Mouse (Mus musculus): ENCODE results near the gene Pfkm. TPM values are rescaled to one million over a fixed set of nuclear protein-coding genes. Genes with fewer than 3 reads are reported as not detected.

Pfkm gene
- total and polyA plus RNA-seq, 3 experiments: 521 to 921 (median 800) TPM

DNA sequence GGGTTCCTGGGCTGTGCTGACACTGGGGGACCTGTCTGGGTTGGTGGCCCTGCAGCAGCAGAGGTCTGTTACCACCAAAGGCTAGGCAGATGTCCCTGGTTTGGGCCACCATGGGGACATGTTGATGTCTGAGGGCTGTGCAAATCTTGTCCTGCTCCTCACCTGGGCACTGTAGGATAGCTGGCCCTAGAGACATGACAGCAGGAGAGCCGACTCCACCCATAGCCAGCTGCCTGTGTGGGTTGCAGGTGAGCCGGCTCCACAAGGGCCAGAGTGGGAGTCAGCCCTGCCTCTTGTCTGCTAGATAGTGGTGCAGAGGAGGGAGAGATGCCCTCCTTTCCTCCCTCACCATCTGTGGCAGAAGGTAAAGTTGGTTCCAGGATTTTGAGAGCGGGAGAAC lies 22.0 kb upstream of the Pfkm start:
- no peaks in the 10 kb centered on the region for H3K79me2 ChIP-seq (replicated peaks; ENCODE audit: control insufficient read depth, insufficient read depth, low read length)
- no peaks in the 10 kb centered on the region for H3K4me1 ChIP-seq (ENCODE audit: control insufficient read depth, insufficient read depth, low read length)
- DNase-seq: no peak
- TF ChIP-seq CTCF (IDR thresholded peaks at IDR 0.05) (no peak), POLR2A (IDR thresholded peaks at IDR 0.05; ENCODE audit: insufficient read depth, low read depth, low read length) (no peak), EP300 (IDR thresholded peaks at IDR 0.05; ENCODE audit: insufficient read depth, low read depth, low read length) (no peak)
- H3K4me3 ChIP-seq: no peak overlapping the region
- intact Hi-C loops (cut with DNase I): no loop called here
- H3K27ac ChIP-seq: no peak overlapping the region
- peaks cover 3% of the 10 kb centered on the region; the same call in 1 of the 2 replicates for H3K36me3 ChIP-seq (ENCODE audit: control insufficient read depth, insufficient read depth, low read length)
- WGBS: 87% methylated on average over 3 of the region's 3 CpGs
- H3K27me3 ChIP-seq (ENCODE audit: control insufficient read depth, insufficient read depth, low read length): no peaks in the 10 kb centered on the region
- no peak overlapping the region for H3K9ac ChIP-seq (ENCODE audit: low read depth, low read length)

DNA sequence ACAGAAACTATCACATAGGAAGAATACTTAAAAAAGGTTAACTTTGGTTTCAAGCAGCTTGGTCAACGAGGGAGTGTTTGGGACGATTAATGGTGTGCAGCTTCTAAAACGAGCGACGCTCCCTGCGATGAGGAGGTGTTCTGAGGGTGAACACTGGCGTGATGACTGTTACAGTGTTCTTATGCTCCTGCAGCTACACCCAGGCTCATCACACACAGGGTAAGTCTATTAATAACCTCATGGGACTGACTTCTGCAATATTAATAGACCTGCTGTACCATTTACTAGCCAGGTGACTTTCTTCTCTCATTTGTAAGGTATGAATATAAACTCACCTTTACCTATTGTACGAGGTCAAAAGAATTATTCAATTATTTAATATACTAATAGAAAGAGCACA lies 17.9 kb upstream of the Pfkm start:
- peak in 1 of 2 experiments; percentile 13 for DNase-seq

DNA sequence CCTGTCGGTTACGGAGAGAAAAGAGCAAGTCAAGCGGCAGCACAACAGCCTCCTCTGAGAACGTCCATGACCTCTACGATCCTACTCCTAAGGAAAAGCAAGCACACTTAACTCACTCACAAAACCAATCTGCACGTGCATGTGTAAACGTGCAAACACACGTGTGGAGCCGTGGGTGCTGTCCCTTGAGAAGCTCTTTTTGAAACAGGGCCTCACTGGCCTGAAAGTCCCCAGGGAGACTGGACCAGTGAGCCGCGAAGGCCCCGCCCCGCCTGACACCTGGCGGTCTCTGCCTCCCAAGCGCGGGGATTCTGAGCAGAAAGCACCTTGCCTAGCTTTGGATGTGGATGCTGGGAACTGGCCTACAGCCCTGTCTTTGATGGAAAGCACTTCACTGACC lies 17.4 kb upstream of the Pfkm start:
- Histone ChIP-seq H3K27me3 (ENCODE audit: control insufficient read depth, insufficient read depth, low read length) (no peaks in the 10 kb centered on the region), H3K27ac (peak overlapping the region; percentile 75), H3K4me1 (ENCODE audit: control insufficient read depth, insufficient read depth, low read length) (no peaks in the 10 kb centered on the region), H3K9ac (ENCODE audit: low read depth, low read length) (no peak overlapping the region), H3K4me3 (no peak overlapping the region), H3K79me2 (replicated peaks; ENCODE audit: control insufficient read depth, insufficient read depth, low read length) (no peaks in the 10 kb centered on the region), H3K36me3 (ENCODE audit: control insufficient read depth, insufficient read depth, low read length) (peaks cover 6% of the 10 kb centered on the region)
- 84% methylated on average over 16 of the region's 16 CpGs for WGBS
- DNase-seq: peak in 1 of 2 experiments; percentile 42
- intact Hi-C loops (cut with DNase I): no loop called here
- TF ChIP-seq CTCF (IDR thresholded peaks at IDR 0.05) (no peak), EP300 (IDR thresholded peaks at IDR 0.05; ENCODE audit: insufficient read depth, low read depth, low read length) (no peak), POLR2A (IDR thresholded peaks at IDR 0.05; ENCODE audit: insufficient read depth, low read depth, low read length) (no peak)

More for the DNA sequence above, 17.9 kb upstream of the Pfkm start:
- TF ChIP-seq CTCF (IDR thresholded peaks at IDR 0.05): no peak
- no peak for TF ChIP-seq POLR2A (IDR thresholded peaks at IDR 0.05; ENCODE audit: insufficient read depth, low read depth, low read length)
- TF ChIP-seq EP300 (IDR thresholded peaks at IDR 0.05; ENCODE audit: insufficient read depth, low read depth, low read length): no peak
- intact Hi-C loops (cut with DNase I): no loop called here
- Histone ChIP-seq H3K27ac (peak overlapping the region; percentile 75), H3K4me3 (no peak overlapping the region), H3K27me3 (ENCODE audit: control insufficient read depth, insufficient read depth, low read length) (no peaks in the 10 kb centered on the region), H3K9ac (ENCODE audit: low read depth, low read length) (no peak overlapping the region), H3K4me1 (ENCODE audit: control insufficient read depth, insufficient read depth, low read length) (no peaks in the 10 kb centered on the region), H3K36me3 (ENCODE audit: control insufficient read depth, insufficient read depth, low read length) (peaks cover 6% of the 10 kb centered on the region), H3K79me2 (replicated peaks; ENCODE audit: control insufficient read depth, insufficient read depth, low read length) (no peaks in the 10 kb centered on the region)
- WGBS: 74% methylated on average over 8 of the region's 8 CpGs

DNA sequence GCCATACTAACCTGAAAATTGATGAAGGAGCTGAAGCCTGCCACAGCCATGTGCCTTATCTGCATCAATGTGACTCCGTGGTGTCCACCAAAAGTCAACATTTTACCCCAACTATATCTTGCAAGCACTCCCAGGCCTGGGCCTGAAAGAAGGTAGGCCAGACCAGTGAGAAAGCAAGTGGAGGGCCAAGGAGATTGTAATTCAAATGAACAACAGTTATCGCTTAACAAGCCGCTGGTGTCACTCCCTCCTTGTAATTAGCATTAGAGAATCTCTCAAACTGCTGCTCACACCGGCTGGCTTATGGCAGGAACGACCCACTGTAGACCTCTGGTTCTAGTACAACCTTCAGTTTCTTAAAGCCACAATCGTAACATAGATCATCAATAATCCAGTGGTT lies 15.5 kb upstream of the Pfkm start:
- H3K36me3 ChIP-seq (ENCODE audit: control insufficient read depth, insufficient read depth, low read length): peaks cover 6% of the 10 kb centered on the region
- TF ChIP-seq EP300 (IDR thresholded peaks at IDR 0.05; ENCODE audit: insufficient read depth, low read depth, low read length) (no peak), POLR2A (IDR thresholded peaks at IDR 0.05; ENCODE audit: insufficient read depth, low read depth, low read length) (no peak), CTCF (IDR thresholded peaks at IDR 0.05) (no peak)
- H3K4me1 ChIP-seq (ENCODE audit: control insufficient read depth, insufficient read depth, low read length): no peaks in the 10 kb centered on the region
- no peak overlapping the region for H3K4me3 ChIP-seq
- no peak for DNase-seq
- no peak overlapping the region for H3K9ac ChIP-seq (ENCODE audit: low read depth, low read length)
- 94% methylated on average over 6 of the region's 6 CpGs for WGBS
- intact Hi-C loops (cut with DNase I): no loop called here
- H3K79me2 ChIP-seq (replicated peaks; ENCODE audit: control insufficient read depth, insufficient read depth, low read length): no peaks in the 10 kb centered on the region
- H3K27ac ChIP-seq: no peak overlapping the region
- H3K27me3 ChIP-seq (ENCODE audit: control insufficient read depth, insufficient read depth, low read length): no peaks in the 10 kb centered on the region

DNA sequence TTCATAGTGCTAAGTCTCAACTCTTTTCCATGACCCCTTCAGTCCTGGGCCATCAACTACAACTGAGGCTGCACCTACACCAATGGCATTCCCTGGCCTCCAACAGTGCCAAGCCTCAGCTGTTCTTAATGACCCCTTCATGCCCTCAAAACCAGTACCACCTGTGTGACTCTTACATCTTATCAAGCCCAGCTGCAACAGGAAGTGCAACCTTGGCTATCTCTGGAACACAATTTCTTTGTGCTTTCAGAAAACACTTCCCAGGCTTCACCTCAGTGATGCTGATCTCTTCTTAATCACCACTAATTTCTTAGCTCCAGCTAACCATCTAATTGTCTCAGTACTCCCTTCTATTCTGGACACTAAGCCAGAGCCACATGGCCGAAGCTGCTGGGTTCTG lies 3.5 kb upstream of the Pfkm start:
- H3K79me2 ChIP-seq (replicated peaks; ENCODE audit: control insufficient read depth, insufficient read depth, low read length): no peaks in the 10 kb centered on the region; the same call in 1 of the 2 replicates
- H3K4me3 ChIP-seq: no peak overlapping the region
- no peak for TF ChIP-seq POLR2A (IDR thresholded peaks at IDR 0.05; ENCODE audit: insufficient read depth, low read depth, low read length)
- TF ChIP-seq EP300 (IDR thresholded peaks at IDR 0.05; ENCODE audit: insufficient read depth, low read depth, low read length): no peak
- no peak for TF ChIP-seq CTCF (IDR thresholded peaks at IDR 0.05)
- no peak overlapping the region for H3K27ac ChIP-seq
- no peak overlapping the region for H3K9ac ChIP-seq (ENCODE audit: low read depth, low read length)
- intact Hi-C loops (cut with DNase I): loop anchor here (1.0 kb wide), 2 partner anchors 65 to 84 kb away; no protein-coding TSS in a partner anchor
- 70% methylated on average over 1 of the region's 1 CpGs for WGBS
- peaks cover 2% of the 10 kb centered on the region for H3K36me3 ChIP-seq (ENCODE audit: control insufficient read depth, insufficient read depth, low read length)
- H3K4me1 ChIP-seq (ENCODE audit: control insufficient read depth, insufficient read depth, low read length): peaks cover 5% of the 10 kb centered on the region
- DNase-seq: no peak
- H3K27me3 ChIP-seq (ENCODE audit: control insufficient read depth, insufficient read depth, low read length): no peaks in the 10 kb centered on the region; the same call in 1 of the 2 replicates

DNA sequence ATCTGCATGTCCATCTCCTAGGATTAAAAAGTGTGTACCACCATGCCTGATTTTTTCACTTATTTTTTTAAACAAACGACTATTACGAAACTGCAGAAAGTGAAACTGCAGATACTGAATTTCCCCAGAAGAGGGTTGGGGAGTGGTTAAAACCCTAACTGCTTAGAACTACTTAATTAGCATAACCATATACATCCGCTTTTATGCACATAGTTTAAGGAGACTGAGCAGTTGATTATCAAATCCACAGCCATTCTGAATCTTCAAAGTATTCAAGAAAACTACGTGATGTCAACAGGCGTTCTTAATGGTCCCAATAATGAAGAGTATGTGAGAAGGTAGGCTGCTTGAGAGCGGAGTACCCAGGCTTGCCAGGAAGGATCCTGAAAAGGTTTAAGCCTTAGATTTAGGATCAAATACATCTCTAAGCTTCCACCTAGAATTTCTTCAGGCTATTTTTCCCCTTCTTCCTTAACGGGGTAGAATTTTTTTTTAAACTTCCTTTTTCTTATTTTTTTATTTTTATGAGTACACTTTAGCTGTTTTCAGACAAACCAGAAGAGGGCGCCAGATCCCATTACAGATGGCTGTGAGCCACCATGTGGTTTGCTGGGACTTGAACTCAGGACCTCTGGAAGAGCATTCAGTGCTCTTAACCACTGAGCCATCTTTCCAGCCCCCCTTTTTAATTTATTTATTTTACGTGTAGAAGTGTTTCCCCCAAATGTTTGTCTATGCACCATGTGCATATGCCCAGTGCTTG lies 2.8 kb upstream of the Pfkm start:
- 65% methylated on average over 9 of the region's 9 CpGs for WGBS
- no peaks in the 10 kb centered on the region; the same call in 1 of the 2 replicates for H3K27me3 ChIP-seq (ENCODE audit: control insufficient read depth, insufficient read depth, low read length)
- no peak for TF ChIP-seq POLR2A (IDR thresholded peaks at IDR 0.05; ENCODE audit: insufficient read depth, low read depth, low read length)
- peak; percentile 89 for TF ChIP-seq CTCF (IDR thresholded peaks at IDR 0.05)
- peaks cover 4% of the 10 kb centered on the region for H3K36me3 ChIP-seq (ENCODE audit: control insufficient read depth, insufficient read depth, low read length)
- intact Hi-C loops (cut with DNase I): loop anchor here (1.0 to 10.0 kb wide), 3 partner anchors 65 to 305 kb away; no protein-coding TSS in a partner anchor
- no peak overlapping the region for H3K27ac ChIP-seq
- H3K9ac ChIP-seq (ENCODE audit: low read depth, low read length): no peak overlapping the region
- peaks cover 6% of the 10 kb centered on the region for H3K4me1 ChIP-seq (ENCODE audit: control insufficient read depth, insufficient read depth, low read length)
- H3K79me2 ChIP-seq (replicated peaks; ENCODE audit: control insufficient read depth, insufficient read depth, low read length): no peaks in the 10 kb centered on the region; the same call in 1 of the 2 replicates
- H3K4me3 ChIP-seq: no peak overlapping the region
- peak; percentile 27 to 38 for DNase-seq

All from heart, adult 2 months (tissue).